Mouse (Mus musculus) limb, embryonic 10.5 days (tissue): Measurements from ENCODE around the gene Ccdc60. TPM values are rescaled to one million over a fixed set of nuclear protein-coding genes. Genes with fewer than 3 reads are reported as not detected.
"Not testable (repeated sequence)": the region's sequence is repeated elsewhere in the genome, so short reads cannot be mapped to it uniquely, and the experiment has no call there.

Experiments
- DNase-seq: peaks from one replicate; pipeline ENCODE4 v3.0.0-alpha.2; 2017; ENCODE audit warnings: low spot score
- H3K27ac ChIP-seq: fragments of 300-500 bp; sonication (generic); 2 replicates; pipeline ENCODE4 v1.5.1; 2016; ENCODE audit warnings: mild to moderate bottlenecking
- H3K27me3 ChIP-seq: fragments of 300-500 bp; sonication (generic); 2 replicates; pipeline ENCODE4 v1.6.1; 2016; ENCODE audit warnings: low read depth, mild to moderate bottlenecking; ENCODE audit not compliant: poor library complexity, severe bottlenecking
- H3K36me3 ChIP-seq: fragments of 300-500 bp; sonication (generic); 2 replicates; pipeline ENCODE4 v1.6.1; 2016; ENCODE audit warnings: mild to moderate bottlenecking, moderate library complexity
- H3K4me1 ChIP-seq: fragments of 300-500 bp; sonication (generic); 2 replicates; pipeline ENCODE4 v1.6.1; 2016
- H3K4me3 ChIP-seq: fragments of 300-500 bp; sonication (generic); 2 replicates; pipeline ENCODE4 v1.5.1; 2016; ENCODE audit warnings: mild to moderate bottlenecking, moderate library complexity
- H3K9me3 ChIP-seq: fragments of 300-500 bp; sonication (generic); replicated peaks from 2 replicates; pipeline ENCODE4 v1.6.1; 2016; ENCODE audit warnings: mild to moderate bottlenecking
- WGBS: fragments of 180-500 bp; shearing (Covaris S2); methylation state at CpG from one replicate; pipeline ENCODE4 v1.1.7; 2016; 5-methylcytosine and 5-hydroxymethylcytosine counted together
- polyA plus RNA-seq: library from polyadenylated mRNA; unstranded; fragments of >200 nt; fragmentation: Nextera tagmentation; extraction: Ambion mirVana; gene quantifications from 2 replicates; pipeline ENCODE4 v1.2.1, GENCODE M21; 2016

Ccdc60 gene
- polyA plus RNA-seq: 0.53 and 1.1 TPM in 2 replicates

GRCm38 (mm10) chr5:116288849-116289570 lies at the start of gene Ccdc60:
TSS of gene Ccdc60 (minus strand) at chr5:116288985.
- H3K36me3 ChIP-seq: no peaks in the 10 kb centered on the region
- DNase-seq: peak; percentile 80
- peak within 1 kb of the TSS; percentile 46 for H3K4me3 ChIP-seq
- WGBS: 7% methylated on average over 28 of the region's 28 CpGs
- peak within 1 kb of the TSS; percentile 73 for H3K27ac ChIP-seq
- no peaks in the 10 kb centered on the region for H3K9me3 ChIP-seq
- peaks cover 40% of the 10 kb centered on the region for H3K4me1 ChIP-seq
- H3K27me3 ChIP-seq: peaks cover 7% of the 10 kb centered on the region; the same call in 1 of the 2 replicates

GRCm38 (mm10) chr5:116336191-116336590 lies 47.4 kb upstream of the Ccdc60 start:
- Histone ChIP-seq H3K27me3 (no peaks in the 10 kb centered on the region), H3K4me3 (no peak overlapping the region), H3K9me3 (no peaks in the 10 kb centered on the region), H3K36me3 (no peaks in the 10 kb centered on the region), H3K27ac (peak overlapping the region; percentile 23; the same call in 1 of the 2 replicates), H3K4me1 (peaks cover 9% of the 10 kb centered on the region; the same call in 1 of the 2 replicates)
- DNase-seq: no peak

GRCm38 (mm10) chr5:116328911-116329310 lies 40.1 kb upstream of the Ccdc60 start:
- H3K9me3 ChIP-seq: no peaks in the 10 kb centered on the region
- WGBS: 88% methylated on average over 4 of the region's 4 CpGs
- H3K4me1 ChIP-seq: peaks cover 26% of the 10 kb centered on the region
- no peak overlapping the region for H3K27ac ChIP-seq
- no peak for DNase-seq
- no peak overlapping the region for H3K4me3 ChIP-seq
- no peaks in the 10 kb centered on the region for H3K27me3 ChIP-seq
- no peaks in the 10 kb centered on the region for H3K36me3 ChIP-seq

- no peak for DNase-seq
- Histone ChIP-seq H3K27me3 (no peaks in the 10 kb centered on the region), H3K4me1 (peaks cover 49% of the 10 kb centered on the region), H3K36me3 (no peaks in the 10 kb centered on the region), H3K4me3 (no peak overlapping the region), H3K9me3 (no peaks in the 10 kb centered on the region), H3K27ac (no peak overlapping the region)
- WGBS: 75% methylated on average over 5 of the region's 5 CpGs
These were observed 34.6 kb upstream of the Ccdc60 start for GRCm38 (mm10) chr5:116323401-116323800.

- Histone ChIP-seq H3K4me1 (peaks cover 49% of the 10 kb centered on the region), H3K36me3 (no peaks in the 10 kb centered on the region), H3K9me3 (no peaks in the 10 kb centered on the region), H3K27me3 (no peaks in the 10 kb centered on the region), H3K27ac (peak overlapping the region; percentile 44; the same call in 1 of the 2 replicates), H3K4me3 (peak overlapping the region; percentile 27)
- peak; percentile 64 for DNase-seq
- WGBS: 35% methylated on average over 15 of the region's 15 CpGs
These were observed 33.7 kb upstream of the Ccdc60 start for GRCm38 (mm10) chr5:116322365-116323027.

GRCm38 (mm10) chr5:116313711-116314110 lies 24.9 kb upstream of the Ccdc60 start:
- no peak for DNase-seq
- H3K36me3 ChIP-seq: no peaks in the 10 kb centered on the region
- H3K27me3 ChIP-seq: no peaks in the 10 kb centered on the region
- H3K27ac ChIP-seq: peak overlapping the region; percentile 25; the same call in 1 of the 2 replicates
- peaks cover 22% of the 10 kb centered on the region for H3K4me1 ChIP-seq
- no peak overlapping the region for H3K4me3 ChIP-seq
- WGBS: 88% methylated on average over 8 of the region's 8 CpGs
- H3K9me3 ChIP-seq: no peaks in the 10 kb centered on the region

- peak overlapping the region; percentile 25 for H3K4me3 ChIP-seq
- peaks cover 23% of the 10 kb centered on the region for H3K4me1 ChIP-seq
- no peaks in the 10 kb centered on the region for H3K36me3 ChIP-seq
- WGBS: 31% methylated on average over 15 of the region's 15 CpGs
- peak overlapping the region; percentile 80 for H3K27ac ChIP-seq
- DNase-seq: peak; percentile 61
- H3K9me3 ChIP-seq: no peaks in the 10 kb centered on the region
- no peaks in the 10 kb centered on the region for H3K27me3 ChIP-seq
These were observed 23.4 kb upstream of the Ccdc60 start for GRCm38 (mm10) chr5:116312111-116312737.

- Histone ChIP-seq H3K36me3 (no peaks in the 10 kb centered on the region), H3K4me3 (peak overlapping the region; percentile 25; the same call in 1 of the 2 replicates), H3K27me3 (no peaks in the 10 kb centered on the region), H3K27ac (peak overlapping the region; percentile 80), H3K9me3 (no peaks in the 10 kb centered on the region), H3K4me1 (peaks cover 23% of the 10 kb centered on the region)
- no peak for DNase-seq
- 93% methylated on average over 6 of the region's 6 CpGs for WGBS
These were observed 22.9 kb upstream of the Ccdc60 start for GRCm38 (mm10) chr5:116311636-116312035.

GRCm38 (mm10) chr5:116309383-116309801 lies 20.6 kb upstream of the Ccdc60 start:
- peak; percentile 46 for DNase-seq
- 39% methylated on average over 6 of the region's 6 CpGs for WGBS
- peaks cover 23% of the 10 kb centered on the region for H3K4me1 ChIP-seq
- peak overlapping the region; percentile 72 for H3K27ac ChIP-seq
- no peaks in the 10 kb centered on the region for H3K9me3 ChIP-seq
- no peak overlapping the region for H3K4me3 ChIP-seq
- no peaks in the 10 kb centered on the region for H3K27me3 ChIP-seq
- H3K36me3 ChIP-seq: no peaks in the 10 kb centered on the region

- H3K4me3 ChIP-seq: no peak overlapping the region
- H3K4me1 ChIP-seq: peaks cover 17% of the 10 kb centered on the region
- H3K9me3 ChIP-seq: no peaks in the 10 kb centered on the region
- no peaks in the 10 kb centered on the region for H3K27me3 ChIP-seq
- H3K27ac ChIP-seq: no peak overlapping the region
- DNase-seq: no peak
- 83% methylated on average over 4 of the region's 4 CpGs for WGBS
- H3K36me3 ChIP-seq: no peaks in the 10 kb centered on the region
These were observed 16.8 kb upstream of the Ccdc60 start for GRCm38 (mm10) chr5:116305557-116305956.

- not testable (repeated sequence) for H3K4me3 ChIP-seq, DNase-seq, H3K27me3 ChIP-seq, H3K27ac ChIP-seq, H3K36me3 ChIP-seq, H3K9me3 ChIP-seq
- peaks cover 17% of the 10 kb centered on the region for H3K4me1 ChIP-seq
These were observed 16.4 kb upstream of the Ccdc60 start for GRCm38 (mm10) chr5:116305146-116305545.

GRCm38 (mm10) chr5:116300984-116301383 lies 12.2 kb upstream of the Ccdc60 start:
- H3K27ac ChIP-seq: no peak overlapping the region
- 50% methylated on average over 9 of the region's 9 CpGs for WGBS
- no peaks in the 10 kb centered on the region for H3K9me3 ChIP-seq
- DNase-seq: no peak
- no peaks in the 10 kb centered on the region for H3K27me3 ChIP-seq
- H3K4me1 ChIP-seq: peaks cover 7% of the 10 kb centered on the region
- no peaks in the 10 kb centered on the region for H3K36me3 ChIP-seq
- no peak overlapping the region for H3K4me3 ChIP-seq

GRCm38 (mm10) chr5:116293501-116293900 lies 4.7 kb upstream of the Ccdc60 start:
- H3K4me1 ChIP-seq: peaks cover 17% of the 10 kb centered on the region
- H3K9me3 ChIP-seq: no peaks in the 10 kb centered on the region
- H3K27ac ChIP-seq: no peak overlapping the region
- 86% methylated on average over 5 of the region's 5 CpGs for WGBS
- DNase-seq: no peak
- H3K36me3 ChIP-seq: no peaks in the 10 kb centered on the region
- H3K4me3 ChIP-seq: no peak overlapping the region
- 0 out of 2 replicates have a peak, but pooled peaks cover 4% of the 10 kb centered on the region for H3K27me3 ChIP-seq
